Mouse (Mus musculus): Measurements from ENCODE around the gene Aplf.

Aplf gene

GRCm38 (mm10) chr6:87623151-87623550, 48.8 kb downstream of the Aplf start:
- DNase-seq (ENCODE audit: low spot score in 2 of 2): no peak

- DNase-seq (ENCODE audit: low spot score in 2 of 2): peak; percentile 4 to 8
These were observed 50.7 kb downstream of the Aplf start for GRCm38 (mm10) chr6:87621281-87621680.

- DNase-seq (ENCODE audit: low spot score in 2 of 2): no peak
These were observed 54.0 kb downstream of the Aplf start for GRCm38 (mm10) chr6:87618021-87618420.

DNA sequence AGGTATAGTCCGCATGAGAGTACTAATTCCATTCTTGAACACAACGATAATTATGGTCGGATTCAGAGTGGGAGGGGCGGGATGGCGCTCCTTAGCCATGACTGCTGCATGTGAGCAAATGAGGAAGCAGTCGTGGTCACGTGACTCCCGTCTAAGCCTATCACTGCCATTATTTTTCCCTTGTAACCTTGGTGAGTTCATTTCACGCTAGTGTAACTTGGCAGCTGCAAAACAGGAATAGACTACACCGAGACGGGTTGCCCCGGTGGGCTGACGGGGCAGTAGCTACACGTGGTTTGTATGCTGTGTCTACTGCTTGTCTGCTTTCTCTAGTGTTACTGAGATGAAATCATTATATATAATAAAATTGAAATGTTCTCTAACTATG, 56.3 kb downstream of the Aplf start:
- DNase-seq (ENCODE audit: low spot score in 2 of 2): no peak

- DNase-seq (ENCODE audit: low spot score in 2 of 2): peak in 1 of 2 experiments; percentile 7
These were observed 56.9 kb downstream of the Aplf start for GRCm38 (mm10) chr6:87614794-87615695.

- DNase-seq (ENCODE audit: low spot score in 2 of 2): peak in 1 of 2 experiments; percentile 35
These were observed 72.2 kb downstream of the Aplf start for GRCm38 (mm10) chr6:87599825-87600224.

GRCm38 (mm10) chr6:87597116-87597833, 74.7 kb downstream of the Aplf start:
- no peak for DNase-seq (ENCODE audit: low spot score in 2 of 2)

- DNase-seq (ENCODE audit: low spot score in 2 of 2): no peak
These were observed 77.8 kb downstream of the Aplf start for GRCm38 (mm10) chr6:87594188-87594587.

DNA sequence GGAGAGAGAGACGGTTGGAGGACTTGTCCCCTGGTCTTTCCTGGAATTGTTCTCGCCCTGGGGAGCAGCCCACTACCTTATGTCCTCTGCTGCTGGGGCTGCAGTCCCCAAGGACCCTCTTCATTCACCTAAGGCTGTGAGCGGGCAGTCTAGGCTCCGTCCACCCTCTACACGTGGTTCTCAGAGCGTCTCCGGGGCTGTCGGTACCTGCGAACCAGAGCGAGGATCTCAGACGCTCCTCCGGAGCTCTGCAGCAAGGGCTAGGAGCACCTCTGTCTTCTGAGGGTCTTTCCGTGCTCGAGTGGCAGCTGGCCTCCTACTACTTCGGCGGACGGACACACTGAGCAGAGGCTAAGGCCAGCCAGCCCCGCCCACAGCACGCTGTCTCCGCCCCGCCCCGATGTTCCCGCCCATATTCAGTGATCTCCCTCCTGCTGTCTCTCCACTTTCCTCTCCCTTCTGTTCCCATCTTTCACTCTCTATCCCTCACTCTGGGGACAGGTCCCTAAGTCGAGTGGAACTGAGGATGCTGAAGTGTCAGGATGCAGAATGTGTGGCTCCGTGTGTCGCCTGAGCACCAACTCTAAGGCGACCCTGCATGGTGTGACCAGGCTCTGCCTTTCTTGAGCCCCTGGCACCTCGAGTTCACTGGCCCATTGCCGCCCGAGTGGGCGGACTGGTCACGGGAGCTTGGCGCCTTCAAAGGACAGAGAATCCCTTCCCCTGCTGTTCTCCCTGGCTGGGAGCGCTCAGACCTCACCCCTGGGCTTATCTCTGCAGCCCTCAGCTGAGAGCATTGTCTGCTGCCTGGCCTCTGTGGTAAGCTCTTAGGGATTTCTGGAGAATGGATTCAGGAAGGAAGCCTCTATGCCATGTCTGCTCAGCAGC, 81.4 kb downstream of the Aplf start, which contains the start of gene Prokr1:
Gene Prokr1 (minus strand): TSS at position 350 of the 888 bp plus-strand sequence.
- DNase-seq (ENCODE audit: low spot score in 2 of 2): peak in 1 of 2 experiments; percentile 18

DNA sequence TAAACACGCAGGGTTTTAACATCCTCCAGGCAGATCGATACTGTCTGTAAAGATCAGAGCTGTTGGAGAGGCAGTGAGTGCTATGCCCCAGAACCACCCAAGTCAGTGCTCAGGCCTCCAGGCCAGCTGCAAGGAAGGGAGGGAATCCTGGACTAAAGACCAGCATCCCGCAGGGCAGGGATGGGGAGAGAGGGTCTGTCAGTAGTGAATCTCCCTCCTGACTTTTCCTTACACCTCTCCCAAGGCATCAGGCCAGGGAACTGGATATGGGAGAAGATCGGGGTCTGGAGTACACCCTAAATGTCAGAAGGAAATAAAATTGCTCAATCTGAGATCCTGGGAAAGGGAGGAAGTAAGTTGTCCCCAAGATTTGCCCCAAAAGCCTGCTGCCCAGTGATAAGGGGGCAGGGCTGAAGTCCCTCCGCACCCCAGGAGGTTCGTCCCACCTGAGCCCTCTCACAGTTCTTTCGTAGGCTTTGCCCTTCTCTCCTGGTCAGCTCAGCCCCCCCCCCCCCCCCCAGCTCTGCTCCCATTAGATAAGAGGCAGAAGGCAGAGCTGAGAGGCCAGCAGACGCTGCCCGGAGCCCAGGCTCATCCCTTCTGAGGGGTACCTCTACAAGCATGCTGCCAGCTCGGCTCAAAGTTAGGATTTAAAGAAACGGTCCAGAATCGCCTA, 82.1 kb downstream of the Aplf start:
- DNase-seq (ENCODE audit: low spot score in 2 of 2): no peak

- no peak for DNase-seq (ENCODE audit: low spot score in 2 of 2)
These were observed 88.0 kb downstream of the Aplf start for GRCm38 (mm10) chr6:87583991-87584390.

DNA sequence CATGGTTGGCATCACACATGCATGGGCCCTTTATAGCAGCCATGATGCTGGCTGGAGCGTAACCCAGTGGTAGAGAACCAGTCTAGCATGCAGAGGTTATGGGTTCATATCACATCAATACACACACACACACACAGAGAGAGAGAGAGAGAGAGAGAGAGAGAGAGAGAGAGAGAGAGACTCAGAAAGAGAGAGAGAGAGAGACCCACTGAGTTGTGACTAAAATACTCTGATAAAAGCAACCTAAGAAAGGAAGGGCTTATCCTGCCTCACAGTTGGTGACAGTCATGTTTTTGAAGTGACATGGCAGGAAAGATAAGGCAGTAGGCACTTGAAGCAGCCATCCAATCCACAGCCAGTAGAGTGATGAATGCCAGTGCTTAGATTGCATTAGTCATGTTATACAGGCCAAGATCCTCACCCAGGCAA, 88.8 kb downstream of the Aplf start:
- no peak for DNase-seq (ENCODE audit: low spot score in 2 of 2)

- peak; percentile 57 to 65 for DNase-seq (ENCODE audit: low spot score in 2 of 2)
These were observed 89.5 kb downstream of the Aplf start for GRCm38 (mm10) chr6:87582456-87582855.

DNA sequence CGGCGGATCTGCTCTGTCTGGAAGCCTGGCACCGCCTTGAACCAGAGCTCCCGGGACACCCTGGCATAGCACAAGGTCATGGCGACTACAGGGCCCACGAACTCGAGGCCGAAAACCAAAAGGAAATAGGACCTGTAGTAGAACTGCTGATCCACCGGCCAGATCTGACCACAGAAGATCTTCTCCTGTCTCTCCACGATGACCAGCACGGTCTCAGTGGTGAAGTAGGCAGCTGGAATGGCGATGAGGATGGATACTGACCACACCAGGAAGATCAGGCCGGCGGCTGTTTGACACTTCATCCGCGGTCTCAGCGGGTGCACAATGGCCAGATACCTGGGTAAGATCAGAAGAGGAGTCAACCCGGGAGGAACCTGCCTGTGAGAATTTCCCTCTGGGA, 90.4 kb downstream of the Aplf start:
- no peak for DNase-seq (ENCODE audit: low spot score in 2 of 2)

GRCm38 (mm10) chr6:87581071-87581470, 90.9 kb downstream of the Aplf start:
- no peak for DNase-seq (ENCODE audit: low spot score in 2 of 2)

Data from heart, adult 9 months (tissue).